Mouse (Mus musculus) hindbrain, embryonic 14.5 days (tissue): Measurements from ENCODE around the gene Lrp11. TPM values are rescaled to one million over a fixed set of nuclear protein-coding genes. Genes with fewer than 3 reads are reported as not detected.
A peak's percentile ranks its signal among the peaks of the same experiment; 100 is the strongest.
"Not testable (repeated sequence)": the region's sequence is repeated elsewhere in the genome, so short reads cannot be mapped to it uniquely, and the experiment has no call there.

Experiments used
- ATAC-seq: fragments of 200-750 bp; cut with Nextera tagmentation; 2 replicates; pipeline ENCODE4 v1.8.0; 2017; ENCODE audit warnings: moderate number of reproducible peaks, mild to moderate bottlenecking, moderate TSS enrichment, moderate library complexity; ENCODE audit not compliant: low FRiP score
- DNase-seq: peaks from one replicate; pipeline ENCODE4 v3.0.0-alpha.2; 2015; ENCODE audit warnings: low spot score
- H3K27ac ChIP-seq: fragments of 300-500 bp; sonication (generic); 2 replicates; pipeline ENCODE4 v1.5.1; 2014; ENCODE audit warnings: mild to moderate bottlenecking, moderate library complexity
- H3K27me3 ChIP-seq: fragments of 300-500 bp; sonication (generic); 2 replicates; pipeline ENCODE4 v1.6.1; 2014; ENCODE audit warnings: mild to moderate bottlenecking, low read length, mixed read lengths; ENCODE audit not compliant: control insufficient read depth, insufficient read depth
- H3K36me3 ChIP-seq: fragments of 300-500 bp; sonication (generic); replicated peaks from 2 replicates; pipeline ENCODE4 v1.6.1; 2014; ENCODE audit not compliant: control insufficient read depth, insufficient read depth
- H3K4me1 ChIP-seq: fragments of 300-500 bp; sonication (generic); replicated peaks from 2 replicates; pipeline ENCODE4 v1.6.1; 2014; ENCODE audit warnings: antibody characterized with exemption, low read length, mixed read lengths; ENCODE audit not compliant: control insufficient read depth, insufficient read depth
- H3K4me2 ChIP-seq: fragments of 300-500 bp; sonication (generic); replicated peaks from 2 replicates; pipeline ENCODE4 v1.6.1; 2014; ENCODE audit warnings: mild to moderate bottlenecking, moderate library complexity
- H3K4me3 ChIP-seq: fragments of 300-500 bp; sonication (generic); replicated peaks from 2 replicates; pipeline ENCODE4 v1.5.1; 2014; ENCODE audit warnings: mild to moderate bottlenecking, low read length
- H3K9ac ChIP-seq: fragments of 300-500 bp; sonication (generic); 2 replicates; pipeline ENCODE4 v1.6.1; 2014
- H3K9me3 ChIP-seq: fragments of 300-500 bp; sonication (generic); 2 replicates; pipeline ENCODE4 v1.6.1; 2016; ENCODE audit warnings: low read length; ENCODE audit not compliant: control insufficient read depth
- WGBS: fragments of 180-500 bp; shearing (Covaris S2); extraction: QIAGEN DNeasy Blood & Tissue Kit; methylation state at CpG from one replicate; pipeline ENCODE4 v1.1.7; 2014; 5-methylcytosine and 5-hydroxymethylcytosine counted together
- polyA plus RNA-seq: library from polyadenylated mRNA; unstranded; fragments of >200 nt; fragmentation: Nextera tagmentation; extraction: Ambion mirVana; gene quantifications from 2 replicates; pipeline ENCODE4 v1.2.1, GENCODE M21; 2014

Gene Lrp11
- polyA plus RNA-seq, 1 experiment from 2014 or later: 40.5 TPM

DNA sequence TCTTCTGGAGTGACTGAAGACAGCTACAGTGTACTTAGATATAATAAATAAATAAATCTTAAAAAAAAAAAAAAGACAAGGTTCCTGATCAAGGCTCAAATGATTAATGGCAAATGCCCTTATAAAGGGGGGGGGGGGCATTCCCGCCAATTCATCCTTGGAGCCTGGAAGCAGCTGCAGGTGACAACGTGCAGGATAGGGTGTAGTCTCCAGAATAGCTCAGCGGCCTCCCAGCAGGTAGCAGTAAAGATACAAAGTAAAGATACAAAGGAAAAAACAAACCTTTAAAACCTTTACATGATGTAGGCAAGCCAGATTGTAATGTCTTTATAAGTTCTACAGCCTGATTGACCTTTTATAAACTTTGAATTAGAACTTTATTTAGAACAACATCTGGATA is 28.0 kb downstream of the Lrp11 start:
- not testable (repeated sequence) for ATAC-seq, H3K4me1 ChIP-seq
- 29% methylated on average over 3 of the region's 3 CpGs for WGBS

DNA sequence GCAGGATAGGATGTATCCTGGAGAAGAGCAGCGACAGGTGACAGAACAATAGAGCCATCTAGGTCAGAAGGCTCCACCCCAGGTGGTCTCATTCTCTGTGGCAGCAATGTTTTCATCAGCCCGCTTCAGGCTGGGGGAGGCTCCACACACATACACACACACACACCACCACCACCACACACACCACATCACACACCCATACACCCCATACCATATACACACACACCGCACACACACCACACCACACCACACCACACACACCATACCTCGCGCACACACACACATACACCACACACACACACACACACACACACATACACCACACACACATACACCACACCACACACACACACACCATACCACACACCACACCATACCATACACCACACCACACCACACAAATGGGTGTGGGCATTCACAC is 30.2 kb downstream of the Lrp11 start:
- DNase-seq (no peak), ATAC-seq (peak; percentile 62; the same call in 1 of the 2 replicates)
- Histone ChIP-seq H3K27ac (no peak overlapping the region), H3K4me3 (no peak overlapping the region), H3K9me3 (peaks cover 2% of the 10 kb centered on the region), H3K27me3 (no peaks in the 10 kb centered on the region), H3K36me3 (peaks cover 32% of the 10 kb centered on the region), H3K9ac (no peak overlapping the region), H3K4me2 (no peak overlapping the region), H3K4me1 (no peaks in the 10 kb centered on the region)
- 94% methylated on average over 4 of the region's 5 CpGs for WGBS

More for the DNA sequence above, 28.0 kb downstream of the Lrp11 start:
- DNase-seq, H3K4me3 ChIP-seq, H3K9me3 ChIP-seq, H3K4me2 ChIP-seq, H3K27ac ChIP-seq, H3K9ac ChIP-seq, H3K27me3 ChIP-seq: not testable (repeated sequence)
- H3K36me3 ChIP-seq: peaks cover 17% of the 10 kb centered on the region

- peaks cover 30% of the 10 kb centered on the region for H3K36me3 ChIP-seq
- ATAC-seq (no peak), DNase-seq (no peak)
- H3K27me3 ChIP-seq: no peaks in the 10 kb centered on the region
- no peak overlapping the region for H3K9ac ChIP-seq
- no peak overlapping the region for H3K27ac ChIP-seq
- H3K4me1 ChIP-seq: no peaks in the 10 kb centered on the region
- H3K4me3 ChIP-seq: no peak overlapping the region
- no peak overlapping the region for H3K4me2 ChIP-seq
- 79% methylated on average over 5 of the region's 5 CpGs for WGBS
- H3K9me3 ChIP-seq: no peaks in the 10 kb centered on the region
Measured at GRCm38 (mm10) chr10:7620723-7621122, 31.1 kb downstream of the Lrp11 start.

DNA sequence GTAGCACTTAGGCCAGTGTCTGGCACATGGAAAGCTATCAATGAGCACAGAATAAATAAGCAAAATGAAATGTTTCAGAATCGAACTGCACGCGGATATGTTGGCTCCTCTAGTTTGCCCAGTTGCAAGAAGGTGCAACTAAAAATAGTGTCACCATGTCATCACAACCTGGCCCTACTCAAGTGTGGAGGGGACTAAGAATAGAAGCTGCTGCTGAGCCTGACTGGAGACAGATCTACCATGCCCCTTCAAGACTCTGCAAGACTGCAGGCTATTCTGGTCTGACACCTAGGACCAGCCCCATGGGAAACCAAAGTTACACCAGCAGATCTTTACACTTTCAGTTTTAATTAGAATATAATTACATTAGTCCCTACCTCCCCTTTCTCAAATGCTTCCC is 32.8 kb downstream of the Lrp11 start:
- no peak for ATAC-seq

DNA sequence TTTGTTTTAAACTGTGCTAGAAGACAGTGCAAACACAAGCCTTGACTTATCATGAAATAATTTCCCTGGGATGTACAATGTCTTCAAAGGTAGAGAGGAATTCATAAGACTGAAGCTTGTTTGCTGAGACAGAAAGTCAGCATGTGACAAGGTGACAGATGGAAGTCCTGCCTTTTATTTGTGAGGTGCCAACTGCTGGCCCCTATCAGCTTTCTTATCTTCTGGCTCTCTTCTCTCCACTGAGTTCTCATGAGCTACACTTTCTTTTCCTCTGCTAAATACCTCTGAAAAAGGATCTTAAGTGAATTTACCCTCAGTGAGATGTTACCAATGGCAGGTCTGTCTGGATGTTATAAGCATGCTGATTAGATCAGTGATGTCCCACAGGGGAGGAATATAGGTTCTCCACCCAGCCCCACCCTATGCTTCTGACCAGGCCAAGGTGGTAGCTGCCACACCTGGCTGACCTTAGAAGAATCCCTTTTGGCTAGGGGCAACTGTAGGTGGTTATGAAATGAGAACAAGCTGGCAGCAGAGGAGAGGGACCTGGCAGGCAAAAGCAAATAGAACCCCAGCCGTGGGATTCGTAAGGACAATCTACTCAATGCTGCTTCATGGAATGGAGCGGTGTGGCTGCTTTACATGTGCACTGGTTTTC is 34.4 kb downstream of the Lrp11 start:
- Histone ChIP-seq H3K4me1 (no peaks in the 10 kb centered on the region), H3K9ac (no peak overlapping the region), H3K27me3 (no peaks in the 10 kb centered on the region), H3K36me3 (peaks cover 52% of the 10 kb centered on the region), H3K9me3 (no peaks in the 10 kb centered on the region), H3K4me2 (no peak overlapping the region), H3K27ac (no peak overlapping the region), H3K4me3 (no peak overlapping the region)
- DNase-seq (no peak), ATAC-seq (no peak)
- WGBS: 98% methylated on average over 3 of the region's 3 CpGs

More for the DNA sequence above, 32.8 kb downstream of the Lrp11 start:
- H3K4me3 ChIP-seq: no peak overlapping the region
- peaks cover 36% of the 10 kb centered on the region for H3K36me3 ChIP-seq
- no peak overlapping the region for H3K9ac ChIP-seq
- no peaks in the 10 kb centered on the region for H3K4me1 ChIP-seq
- no peaks in the 10 kb centered on the region for H3K9me3 ChIP-seq
- WGBS: 95% methylated on average over 3 of the region's 3 CpGs
- no peaks in the 10 kb centered on the region for H3K27me3 ChIP-seq
- H3K4me2 ChIP-seq: no peak overlapping the region
- no peak for DNase-seq
- H3K27ac ChIP-seq: no peak overlapping the region

DNA sequence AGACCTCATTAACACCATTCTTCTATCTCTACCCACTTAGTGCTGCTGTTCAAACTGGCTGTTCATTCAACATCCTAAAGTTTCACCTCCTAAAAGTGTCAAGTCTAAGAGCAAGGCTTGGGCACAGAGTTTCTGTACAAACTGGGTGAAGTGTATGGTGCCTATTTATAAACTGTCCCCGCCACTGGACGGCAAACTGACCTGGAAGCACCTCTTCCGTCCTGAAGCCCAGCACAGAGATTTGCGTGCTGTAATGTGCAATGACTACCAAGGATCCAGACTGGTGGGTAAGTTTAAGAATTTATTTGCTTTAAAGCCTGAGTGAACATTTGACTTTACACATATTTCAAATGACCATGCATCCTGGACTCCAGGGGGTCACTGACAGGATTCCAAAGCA is 39.5 kb downstream of the Lrp11 start:
- Histone ChIP-seq H3K27me3 (no peaks in the 10 kb centered on the region), H3K9me3 (no peaks in the 10 kb centered on the region), H3K4me3 (no peak overlapping the region), H3K9ac (no peak overlapping the region), H3K36me3 (peaks cover 66% of the 10 kb centered on the region), H3K4me2 (no peak overlapping the region), H3K27ac (no peak overlapping the region), H3K4me1 (no peaks in the 10 kb centered on the region)
- 95% methylated on average over 4 of the region's 4 CpGs for WGBS
- no peak for ATAC-seq
- no peak for DNase-seq

GRCm38 (mm10) chr10:7630286-7630685 is 40.7 kb downstream of the Lrp11 start:
- Histone ChIP-seq H3K9me3 (no peaks in the 10 kb centered on the region), H3K27ac (no peak overlapping the region), H3K4me1 (no peaks in the 10 kb centered on the region), H3K36me3 (peaks cover 60% of the 10 kb centered on the region), H3K9ac (no peak overlapping the region), H3K27me3 (no peaks in the 10 kb centered on the region), H3K4me3 (no peak overlapping the region), H3K4me2 (no peak overlapping the region)
- WGBS: 94% methylated on average over 5 of the region's 5 CpGs
- DNase-seq (no peak), ATAC-seq (no peak)

DNA sequence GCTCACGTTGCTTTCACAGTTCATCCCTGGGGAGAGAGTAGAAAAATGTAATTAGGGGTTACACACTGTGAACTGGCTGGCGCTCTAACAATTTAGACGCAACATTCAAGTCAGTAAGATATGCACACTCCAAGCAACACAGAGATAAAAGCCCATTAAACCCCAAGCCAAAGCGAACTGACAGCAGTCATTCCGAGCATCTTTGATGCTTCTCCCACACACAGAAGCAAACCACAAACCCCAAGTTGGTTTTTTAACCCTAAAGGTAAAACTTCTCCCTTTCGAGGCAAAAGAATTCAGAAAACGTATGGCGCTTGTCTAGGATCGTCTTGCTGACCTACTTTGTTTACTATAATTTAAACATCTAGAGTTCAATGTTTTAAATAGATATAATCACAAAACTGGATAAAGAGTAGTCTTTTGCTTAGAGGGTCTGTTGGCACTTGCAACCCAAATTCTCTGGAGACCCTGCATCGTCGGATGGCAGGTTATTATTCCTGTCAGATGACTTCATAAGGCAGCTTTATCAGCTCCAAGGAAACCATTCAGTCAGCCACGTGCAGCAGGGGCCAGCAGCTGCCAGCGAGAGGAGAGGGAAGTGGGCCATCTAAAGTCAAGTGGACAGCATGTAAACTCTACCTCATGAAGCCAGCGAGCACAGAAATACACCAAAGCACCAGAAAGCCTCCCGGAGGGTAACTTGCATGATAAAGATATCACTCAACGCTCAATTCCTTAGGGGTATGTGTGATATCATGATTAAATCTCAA is 41.5 kb downstream of the Lrp11 start:
- Histone ChIP-seq H3K36me3 (peaks cover 60% of the 10 kb centered on the region), H3K4me3 (no peak overlapping the region)
- no peak for DNase-seq

DNA sequence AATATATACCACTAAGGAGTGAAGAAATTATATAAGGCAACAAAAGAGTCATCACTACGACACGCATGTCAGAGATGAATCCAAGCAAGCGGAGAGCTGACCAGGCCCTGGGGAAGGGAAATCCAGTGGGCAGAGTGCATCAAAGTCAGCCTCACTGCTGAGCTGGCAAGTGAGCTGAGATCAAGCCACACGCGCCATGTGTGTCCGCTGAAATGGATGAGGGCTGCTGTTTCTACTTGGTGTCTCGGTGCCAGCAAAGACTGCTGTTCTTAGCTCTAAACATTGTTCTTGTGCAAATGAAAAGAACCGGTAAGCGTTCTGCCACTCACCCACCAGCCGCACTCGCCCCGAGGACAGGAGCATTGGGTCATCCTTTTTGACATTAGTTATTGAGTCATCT is 50.8 kb downstream of the Lrp11 start:
- Histone ChIP-seq H3K4me1 (no peaks in the 10 kb centered on the region), H3K27ac (no peak overlapping the region), H3K36me3 (peaks cover 73% of the 10 kb centered on the region), H3K27me3 (no peaks in the 10 kb centered on the region), H3K9ac (no peak overlapping the region), H3K9me3 (no peaks in the 10 kb centered on the region), H3K4me2 (no peak overlapping the region), H3K4me3 (no peak overlapping the region)
- no peak for DNase-seq
- no peak for ATAC-seq
- WGBS: 96% methylated on average over 12 of the region's 12 CpGs

More for the DNA sequence above, 41.5 kb downstream of the Lrp11 start:
- no peaks in the 10 kb centered on the region for H3K9me3 ChIP-seq
- no peak overlapping the region for H3K4me2 ChIP-seq
- H3K9ac ChIP-seq: no peak overlapping the region
- no peak overlapping the region for H3K27ac ChIP-seq
- 77% methylated on average over 16 of the region's 16 CpGs for WGBS
- no peaks in the 10 kb centered on the region for H3K27me3 ChIP-seq
- H3K4me1 ChIP-seq: no peaks in the 10 kb centered on the region
- ATAC-seq: no peak
